Mouse (Mus musculus): ENCODE data around the gene Ksr2. TPM values are rescaled to one million over a fixed set of nuclear protein-coding genes. Genes with fewer than 3 reads are reported as not detected.

Ksr2 gene
- polyA plus RNA-seq, 2 experiments from 2014 or later, result 0.20 to 0.27 TPM

DNA sequence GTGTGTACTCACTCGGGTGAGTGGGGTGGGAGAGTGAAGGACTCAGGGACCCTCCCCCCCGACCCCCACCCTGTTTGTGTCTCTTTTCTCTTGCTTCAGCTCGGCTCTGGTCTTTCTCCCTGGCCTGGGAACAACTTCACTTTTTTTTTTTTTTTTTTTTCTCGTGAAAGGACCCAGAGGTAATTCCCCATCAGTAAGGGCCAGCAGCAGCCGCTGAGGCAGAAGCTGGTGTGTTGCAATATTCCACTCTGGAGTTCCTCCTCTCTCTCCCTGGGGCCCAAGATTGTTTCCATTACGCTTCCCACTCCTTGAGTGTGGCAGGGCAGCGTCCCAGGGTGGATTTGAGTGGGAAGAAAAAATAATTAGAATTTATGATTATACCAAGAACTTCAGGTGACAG is 72.3 kb downstream of the Ksr2 start:
- no peak for ATAC-seq

DNA sequence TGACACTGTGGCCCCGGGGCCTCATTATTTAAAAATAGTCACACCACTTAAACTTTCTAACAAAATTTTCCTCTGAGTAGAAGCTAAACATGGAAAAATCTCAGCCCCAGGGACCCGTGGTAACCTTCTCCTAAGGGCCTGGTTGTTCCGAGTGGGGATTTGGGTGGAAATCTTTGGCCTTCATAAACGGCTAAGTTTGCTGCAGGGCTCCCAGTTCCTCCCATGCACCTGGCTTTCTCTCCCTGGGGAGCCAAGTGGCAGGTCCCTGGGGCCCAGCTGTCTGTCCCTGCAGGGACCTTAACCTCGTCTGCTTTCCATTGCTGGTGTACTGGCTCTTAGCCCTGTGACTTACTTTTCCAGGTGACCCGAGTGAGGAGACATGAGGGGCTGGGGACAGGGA is 74.4 kb downstream of the Ksr2 start:
- no peak for ATAC-seq

DNA sequence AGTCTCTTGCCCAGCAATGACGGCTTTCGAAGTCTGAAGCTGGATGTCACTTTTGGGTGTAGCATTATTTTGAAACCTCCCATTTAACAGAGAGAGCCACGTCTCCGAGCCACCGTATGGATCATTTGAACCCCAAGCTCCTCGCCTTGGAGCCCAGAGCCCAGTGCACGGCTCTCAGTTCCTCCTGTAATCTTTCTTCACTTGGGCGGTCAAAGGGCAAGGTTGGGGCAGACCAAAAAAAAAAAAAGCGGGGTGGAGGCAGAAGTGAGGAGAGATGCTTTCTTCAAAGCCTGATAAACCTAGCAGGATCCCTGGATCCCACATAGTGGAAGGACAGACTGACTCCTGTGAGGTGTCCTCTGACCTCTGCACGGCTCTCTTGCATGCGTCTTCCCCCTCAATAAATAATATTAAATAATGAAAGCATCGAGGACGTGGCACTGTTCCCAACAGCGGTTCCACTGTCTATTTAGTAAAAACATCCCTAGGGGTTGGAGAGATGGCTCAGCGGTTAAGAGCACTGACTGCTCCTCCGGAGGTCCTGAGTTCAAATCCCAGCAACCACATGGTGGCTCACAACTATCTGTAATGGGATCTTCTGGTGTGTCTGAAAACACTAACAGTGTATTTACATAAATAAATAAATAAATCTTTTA is 75.0 kb downstream of the Ksr2 start:
- no peak for ATAC-seq

DNA sequence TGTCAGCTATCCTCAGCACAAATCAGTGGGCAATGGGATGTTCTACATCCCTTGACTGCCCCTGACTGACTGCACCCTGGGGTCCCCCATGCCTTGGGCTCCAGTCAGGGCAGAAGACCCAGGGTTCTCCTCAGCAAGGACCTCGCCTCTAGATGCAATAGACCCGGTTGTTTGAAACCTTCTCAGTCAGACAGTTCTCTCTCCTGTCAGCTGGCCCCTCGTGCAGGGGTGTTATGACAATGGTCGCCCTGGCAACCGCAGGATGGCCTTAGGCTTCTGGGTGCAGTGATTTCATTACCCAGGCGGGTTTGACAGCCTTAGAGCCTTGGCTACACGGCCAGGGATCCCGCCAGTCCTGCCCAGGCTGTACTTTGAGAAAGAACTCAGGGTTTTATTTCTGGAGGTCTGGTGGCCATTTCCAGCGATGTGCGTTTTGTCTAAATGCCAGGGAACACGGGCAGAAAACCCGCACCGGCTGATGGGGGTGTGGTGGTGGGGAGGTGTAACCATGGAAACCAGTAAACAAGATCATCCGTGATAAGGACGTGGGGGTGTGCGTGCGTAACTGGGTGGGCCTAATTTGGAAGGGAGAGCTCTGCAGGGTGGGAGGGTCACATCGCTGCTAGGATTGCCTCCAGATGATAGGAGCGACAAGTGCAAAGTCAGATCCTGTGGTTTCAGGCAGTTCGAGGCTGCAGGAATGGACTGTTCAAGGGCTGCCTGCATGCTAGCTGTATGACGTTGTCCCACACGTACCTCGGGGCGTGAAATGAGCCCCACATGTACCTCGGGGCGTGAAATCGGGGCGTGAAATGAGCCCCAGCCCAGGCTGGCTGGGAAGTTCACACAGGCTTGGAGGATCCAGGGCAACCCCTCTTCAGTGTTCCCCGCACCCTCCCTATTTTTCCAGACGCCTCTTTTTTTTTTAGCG is 79.4 kb downstream of the Ksr2 start:
- no peak for ATAC-seq

GRCm38 (mm10) chr5:117493947-117494346 is 80.1 kb downstream of the Ksr2 start:
- peak; percentile 79 for ATAC-seq

DNA sequence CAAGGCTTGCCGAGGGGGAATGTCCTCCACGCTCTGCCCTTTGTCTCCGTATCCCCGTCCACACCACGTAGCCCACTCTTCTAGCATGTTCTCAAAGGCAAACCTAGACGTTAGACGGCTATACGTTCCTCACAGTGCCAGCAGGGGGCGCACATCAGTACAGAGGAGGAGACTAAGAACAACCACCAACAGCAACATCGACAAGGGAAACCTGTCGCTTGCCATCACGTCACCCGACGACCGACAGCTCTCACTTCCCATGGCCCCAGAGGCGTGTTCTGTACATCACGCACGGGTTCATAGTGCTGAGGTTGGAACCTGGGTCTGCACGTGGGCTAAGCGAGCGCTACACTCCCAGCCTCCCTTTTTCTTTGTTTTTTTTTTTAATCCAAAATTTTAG is 83.3 kb downstream of the Ksr2 start:
- no peak for ATAC-seq

- ATAC-seq, result no peak
These were observed 88.8 kb downstream of the Ksr2 start for GRCm38 (mm10) chr5:117502611-117503010.

- ATAC-seq, result no peak
These were observed 90.6 kb downstream of the Ksr2 start for GRCm38 (mm10) chr5:117504431-117504830.

DNA sequence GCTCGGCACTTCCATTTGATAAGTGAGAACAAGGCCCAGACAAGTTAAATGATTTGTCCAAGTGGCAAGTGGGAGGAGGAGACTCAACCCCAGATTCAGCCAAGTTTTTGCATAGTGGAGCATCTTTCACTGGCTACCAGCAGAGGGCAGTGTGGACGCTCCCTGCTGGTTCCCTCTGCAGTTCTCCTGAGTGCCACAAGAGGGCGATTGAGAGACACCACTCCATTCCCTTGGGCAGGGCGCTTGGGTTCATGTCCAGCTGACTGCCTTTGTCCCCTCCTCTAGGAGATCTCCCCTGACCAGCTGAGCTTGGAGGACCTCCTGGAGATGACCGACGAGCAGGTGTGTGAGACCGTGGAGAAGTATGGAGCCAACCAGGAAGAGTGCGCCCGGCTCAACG is 91.4 kb downstream of the Ksr2 start:
- ATAC-seq, result peak; percentile 21

GRCm38 (mm10) chr5:117505769-117506168 is 92.0 kb downstream of the Ksr2 start:
- no peak for ATAC-seq

GRCm38 (mm10) chr5:117506406-117506805 is 92.6 kb downstream of the Ksr2 start:
- ATAC-seq, result no peak

GRCm38 (mm10) chr5:117509511-117510375 is 95.9 kb downstream of the Ksr2 start:
- peak; percentile 74 for ATAC-seq

- ATAC-seq, result peak; percentile 22
These were observed 97.1 kb downstream of the Ksr2 start for GRCm38 (mm10) chr5:117510864-117511263.

- ATAC-seq, result no peak
These were observed 101.6 kb downstream of the Ksr2 start for GRCm38 (mm10) chr5:117515396-117515795.

- no peak for ATAC-seq
These were observed 102.1 kb downstream of the Ksr2 start for GRCm38 (mm10) chr5:117515861-117516260.

DNA sequence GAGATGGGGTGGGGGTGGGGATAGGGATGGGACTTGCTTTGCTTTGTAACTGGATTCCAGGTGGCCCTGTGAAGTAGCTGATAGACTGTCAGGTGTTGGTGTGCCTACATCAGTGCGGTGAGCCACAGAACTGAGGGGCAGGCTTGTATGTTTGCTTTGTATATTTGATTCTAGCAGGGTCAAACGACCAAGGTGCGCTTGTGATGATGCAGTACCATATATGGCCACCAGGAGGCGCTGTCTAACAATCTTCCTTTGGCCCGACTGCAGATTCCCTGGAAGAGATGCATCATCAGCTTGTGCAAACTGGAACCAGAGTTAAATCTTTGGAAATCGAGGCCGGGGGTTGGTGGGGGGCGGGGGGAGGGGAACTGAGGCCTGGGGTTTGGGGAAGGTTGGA is 102.8 kb downstream of the Ksr2 start:
- ATAC-seq, result no peak

DNA sequence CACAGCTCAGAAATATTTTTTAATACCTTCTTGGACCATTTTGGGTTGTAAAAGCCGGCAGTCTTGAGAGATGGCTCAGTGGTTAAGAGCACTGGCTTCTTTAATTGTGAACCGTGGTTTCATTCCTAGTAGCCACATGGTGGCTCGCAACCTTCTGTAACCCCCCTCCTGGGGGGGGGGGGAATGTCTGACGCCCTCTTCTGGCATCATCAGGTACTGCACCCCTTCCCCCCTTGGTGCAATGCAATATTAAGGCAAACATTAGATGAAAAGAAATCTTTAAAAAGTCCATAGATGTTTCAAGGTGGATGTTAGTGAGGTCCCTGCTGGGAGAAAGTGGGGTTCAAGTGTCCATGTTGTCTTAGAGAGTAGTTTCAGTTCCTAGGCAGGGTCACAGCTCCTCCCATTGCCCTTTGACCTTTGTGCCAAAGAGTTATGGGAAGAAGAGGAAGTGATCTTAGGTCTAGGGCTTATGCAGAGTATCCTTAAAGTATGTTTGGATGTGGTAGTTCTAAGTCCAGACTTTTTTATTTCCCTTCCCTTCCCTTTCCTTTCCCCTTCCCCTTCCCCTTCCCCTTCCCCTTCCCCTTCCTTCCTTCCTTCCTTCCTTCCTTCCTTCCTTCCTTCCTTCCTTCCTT is 106.2 kb downstream of the Ksr2 start:
- ATAC-seq, result no peak

GRCm38 (mm10) chr5:117521156-117521555 is 107.4 kb downstream of the Ksr2 start:
- ATAC-seq, result no peak

DNA sequence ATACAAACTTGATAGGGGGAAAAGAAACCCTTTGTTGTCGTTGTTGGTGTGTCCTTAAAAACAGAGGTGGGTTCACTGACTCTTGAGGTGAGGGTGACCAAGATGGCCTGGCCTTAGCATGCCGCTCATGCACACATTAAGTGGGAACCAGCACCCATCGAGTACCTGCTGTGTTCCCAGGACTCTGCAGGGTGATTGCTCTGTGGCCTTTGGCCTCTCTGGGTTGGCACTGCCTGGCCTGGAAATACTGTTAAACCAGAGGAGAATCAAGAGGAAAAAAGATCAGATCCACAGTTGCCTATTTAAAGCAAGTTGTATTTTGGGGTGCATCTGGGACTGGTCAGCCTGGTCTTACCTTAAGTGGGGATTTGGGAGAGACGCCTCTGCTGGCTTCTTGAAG is 107.9 kb downstream of the Ksr2 start:
- no peak for ATAC-seq

GRCm38 (mm10) chr5:117522471-117522870 is 108.7 kb downstream of the Ksr2 start:
- ATAC-seq, result no peak

DNA sequence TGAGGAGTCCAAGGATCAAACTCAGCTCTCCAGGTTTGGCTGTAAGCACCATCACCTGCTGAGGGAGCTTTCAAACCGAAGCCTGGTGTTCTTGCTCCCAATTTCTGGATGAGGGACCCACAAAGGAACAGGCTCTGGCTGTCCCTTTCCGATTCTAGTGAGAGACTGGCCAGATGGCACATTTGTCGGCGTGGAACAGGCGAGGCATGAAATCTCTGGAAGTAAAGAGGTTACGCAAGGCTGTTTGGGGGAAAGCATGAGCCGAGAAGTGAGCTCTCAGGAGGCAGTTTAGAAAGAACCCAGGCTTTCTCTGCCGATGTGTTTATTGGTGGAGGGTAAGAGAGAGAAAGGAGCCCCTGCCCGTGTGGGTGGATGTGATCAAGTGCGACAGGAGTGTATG is 109.2 kb downstream of the Ksr2 start:
- no peak for ATAC-seq

- ATAC-seq, result no peak
These were observed 117.2 kb downstream of the Ksr2 start for GRCm38 (mm10) chr5:117530991-117531390.

GRCm38 (mm10) chr5:117539221-117539620 is 125.4 kb downstream of the Ksr2 start:
- no peak for ATAC-seq
